ENCODE assay signal across 12 mouse cellular contexts in the genomic region with DNA sequence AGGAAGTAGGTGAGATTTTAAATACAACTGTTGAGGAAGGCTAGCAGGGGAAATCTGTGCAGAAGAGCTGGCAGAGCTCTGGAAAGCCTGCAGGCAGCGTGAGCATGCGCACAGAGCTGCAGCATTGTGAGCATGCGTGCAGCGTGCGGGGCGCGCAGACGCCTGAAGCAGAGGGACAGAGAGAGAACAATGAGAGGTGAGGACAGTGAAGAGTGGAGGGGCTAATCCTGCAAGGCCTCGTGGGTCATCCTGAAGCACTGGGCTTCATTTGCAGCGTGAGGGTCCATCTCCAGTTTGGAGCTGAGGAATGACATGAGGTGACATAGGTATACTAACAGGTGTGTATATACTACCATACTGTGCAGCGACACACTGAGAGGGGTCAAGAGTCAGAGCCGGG. TPM values are rescaled to one million over a fixed set of nuclear protein-coding genes. Genes with fewer than 3 reads are reported as not detected.
DNase-seq lines count a peak whose midpoint lies in the region; ATAC-seq lines count a peak whose summit lies in the region.
"Had no signal": no experiment of that assay in that cellular context is flagged by ENCODE, and none has a peak within 500 bp of the region (broad histone marks: within the 10 kb centered on the region; RNA-seq: fewer than 3 reads in every experiment).

No protein-coding gene starts in this region.

- H3K4me2 ChIP-seq in forebrain, embryonic 13.5 days: no peak overlapping the region
- H3K4me2 ChIP-seq in intestine, embryonic 16.5 days (ENCODE audit: low read depth, low read length): no peak overlapping the region
- H3K4me2 ChIP-seq: neural tube, embryonic 15.5 days; stomach, embryonic 15.5 days had no signal

- H3K27me3 ChIP-seq in forebrain, embryonic 10.5 days (ENCODE audit: poor library complexity, severe bottlenecking): no peaks in the 10 kb centered on the region
- H3K27me3 ChIP-seq in forebrain, embryonic 13.5 days: no peaks in the 10 kb centered on the region
- no peaks in the 10 kb centered on the region for H3K27me3 ChIP-seq in intestine, embryonic 16.5 days (replicated peaks; ENCODE audit: control insufficient read depth, insufficient read depth, low read length)
- H3K27me3 ChIP-seq: neural tube, embryonic 15.5 days; stomach, embryonic 15.5 days had no signal

- no peak overlapping the region for H3K9ac ChIP-seq in forebrain, embryonic 13.5 days
- no peak overlapping the region for H3K9ac ChIP-seq in intestine, embryonic 16.5 days (ENCODE audit: low read depth, low read length)
- H3K9ac ChIP-seq: neural tube, embryonic 15.5 days; stomach, embryonic 15.5 days had no signal

- no peak overlapping the region for H3K4me3 ChIP-seq in forebrain, embryonic 10.5 days
- H3K4me3 ChIP-seq in forebrain, embryonic 13.5 days: no peak overlapping the region
- H3K4me3 ChIP-seq in intestine, embryonic 16.5 days (ENCODE audit: low read length): no peak overlapping the region
- H3K4me3 ChIP-seq: megakaryocyte, embryonic 14.5 days; neural tube, embryonic 15.5 days; stomach, embryonic 15.5 days had no signal

- H3K9me3 ChIP-seq in forebrain, embryonic 10.5 days: no peaks in the 10 kb centered on the region
- H3K9me3 ChIP-seq in forebrain, embryonic 13.5 days (replicated peaks): no peaks in the 10 kb centered on the region
- no peaks in the 10 kb centered on the region for H3K9me3 ChIP-seq in intestine, embryonic 16.5 days (ENCODE audit: control insufficient read depth, low read length)
- H3K9me3 ChIP-seq: neural tube, embryonic 15.5 days; stomach, embryonic 15.5 days had no signal

- 90% methylated on average over 12 of the region's 12 CpGs for WGBS in forebrain, embryonic 10.5 days
- 86% methylated on average over 12 of the region's 12 CpGs for WGBS in forebrain, embryonic 13.5 days
- WGBS in intestine, embryonic 16.5 days: 92% methylated on average over 12 of the region's 12 CpGs

- 0 out of 2 replicates have a peak overlapping the region, but pooled peaks have one; percentile 1 for H3K27ac ChIP-seq in forebrain, embryonic 10.5 days
- H3K27ac ChIP-seq in forebrain, embryonic 13.5 days: no peak overlapping the region
- no peak overlapping the region for H3K27ac ChIP-seq in intestine, embryonic 16.5 days (ENCODE audit: low read length)
- H3K27ac ChIP-seq: neural tube, embryonic 15.5 days; stomach, embryonic 15.5 days had no signal

- DNase-seq in forebrain, embryonic 10.5 days (ENCODE audit: extremely low spot score, low spot score): no peak
- peak; percentile 89 for DNase-seq in brain, adult 2 months (ENCODE audit: low read depth, low spot score)
- peak; percentile 83 for DNase-seq in layer of hippocampus, adult 9-11 months
- DNase-seq in retina, postnatal 1 day: peak; percentile 58
- DNase-seq in ovary, postnatal 14 days (ENCODE audit: low spot score): no peak
- DNase-seq: B cell, adult 2 months had no signal

- peaks cover 18% of the 10 kb centered on the region for H3K4me1 ChIP-seq in forebrain, embryonic 10.5 days
- 0 out of 2 replicates have a peak, but pooled peaks cover 6% of the 10 kb centered on the region for H3K4me1 ChIP-seq in forebrain, embryonic 13.5 days
- peaks cover 10% of the 10 kb centered on the region for H3K4me1 ChIP-seq in intestine, embryonic 16.5 days (ENCODE audit: control insufficient read depth, insufficient read depth, low read length)
- H3K4me1 ChIP-seq: megakaryocyte, embryonic 14.5 days had no signal

- no peak for ATAC-seq in forebrain, embryonic 13.5 days
- ATAC-seq in erythroblast, adult 5-6 weeks (replicated peaks; ENCODE audit: low FRiP score, poor library complexity, severe bottlenecking): no peak
- no peak for ATAC-seq in intestine, embryonic 16.5 days

- no peaks in the 10 kb centered on the region for H3K36me3 ChIP-seq in forebrain, embryonic 10.5 days (replicated peaks)
- H3K36me3 ChIP-seq in forebrain, embryonic 13.5 days (ENCODE audit: poor library complexity, severe bottlenecking): no peaks in the 10 kb centered on the region
- H3K36me3 ChIP-seq in intestine, embryonic 16.5 days (ENCODE audit: control insufficient read depth, insufficient read depth, low read length): no peaks in the 10 kb centered on the region
- H3K36me3 ChIP-seq: neural tube, embryonic 15.5 days; stomach, embryonic 15.5 days had no signal

RNA-seq across cellular contexts. Expression of a gene that starts 35.0 kb away (rescaled TPM):
- 5.7 and 5.9 TPM in 2 replicates for polyA plus RNA-seq in forebrain, embryonic 10.5 days (2016; fragmentation: Nextera tagmentation; extraction: Ambion mirVana)
- 7.0 TPM in 2 replicates for polyA plus RNA-seq in forebrain, embryonic 13.5 days (2015; fragmentation: Nextera tagmentation; extraction: Ambion mirVana)
- not detected in 2 replicates for total RNA-seq in erythroblast, adult 5-6 weeks (2015; ENCODE audit: low replicate concordance)
- total RNA-seq in erythroblast, adult 5-6 weeks (2017; ENCODE audit: low replicate concordance): 0.51 and 1.3 TPM in 2 replicates
- polyA plus RNA-seq in intestine, embryonic 16.5 days (2015; fragmentation: Nextera tagmentation; extraction: Ambion mirVana): 14.2 and 15.1 TPM in 2 replicates

Comparison
In these comparisons a context has a peak if more than half of its experiments do, and no peak if none do; other contexts are left out.
1. DNase-seq: peak in brain, adult 2 months (single experiment), layer of hippocampus, adult 9-11 months (single experiment) and retina, postnatal 1 day (single experiment); none in forebrain, embryonic 10.5 days (single experiment) and ovary, postnatal 14 days (single experiment).